Mouse (Mus musculus): ENCODE data around the gene Wfdc6a.
A peak's percentile ranks its signal among the peaks of the same experiment; 100 is the strongest.
"Not testable (repeated sequence)": the region's sequence is repeated elsewhere in the genome, so short reads cannot be mapped to it uniquely, and the experiment has no call there.

Wfdc6a gene

GRCm38 (mm10) chr2:164585025-164585725 lies at the start of gene Wfdc6a:
Wfdc6a (minus strand) TSS chr2:164585447.
- DNase-seq (ENCODE audit: low spot score in 2 of 2) = not testable (repeated sequence)

DNA sequence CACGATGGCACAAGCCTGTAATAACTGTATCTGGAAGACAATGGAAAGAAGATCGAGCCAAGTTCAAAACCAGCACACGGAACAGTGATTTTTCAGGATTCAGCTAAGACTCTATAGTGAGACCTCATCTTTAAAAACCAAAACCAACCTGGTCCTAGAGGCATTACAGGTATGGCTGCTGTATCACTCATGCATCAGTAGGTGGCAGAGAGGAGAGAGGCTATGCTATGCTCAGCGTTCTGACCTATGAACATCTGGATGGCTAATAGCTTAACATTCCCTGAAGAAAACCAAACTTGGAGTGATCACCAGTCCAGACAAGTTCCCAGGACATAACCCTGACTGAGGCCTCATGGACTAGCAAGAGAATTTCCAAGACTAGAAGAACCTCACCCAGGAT lies 36.5 kb upstream of the Wfdc6a start:
- no peak for DNase-seq (ENCODE audit: low spot score in 2 of 2)

GRCm38 (mm10) chr2:164619050-164619449 lies 33.8 kb upstream of the Wfdc6a start:
- no peak for DNase-seq (ENCODE audit: low spot score in 2 of 2)

DNA sequence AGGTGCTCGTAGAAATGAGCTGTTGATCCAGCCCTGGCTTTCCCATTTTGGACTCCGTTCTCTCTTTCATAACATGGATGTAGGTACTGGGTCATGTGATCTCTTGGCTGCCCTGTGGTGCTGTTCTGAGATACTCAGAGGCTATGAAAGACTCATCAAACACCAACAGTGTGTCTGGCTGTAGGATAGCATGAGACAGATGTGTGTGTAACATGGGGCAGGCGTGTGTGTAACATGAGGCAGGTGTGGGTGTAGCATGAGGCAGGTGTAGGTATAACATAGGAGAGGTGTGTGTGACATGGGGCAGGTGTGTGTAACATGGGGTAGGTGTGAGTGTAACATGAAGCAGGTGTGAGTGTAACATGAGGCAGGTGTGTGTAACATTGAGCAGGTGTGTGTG lies 30.1 kb upstream of the Wfdc6a start:
- DNase-seq (ENCODE audit: low spot score in 2 of 2) = no peak

- not testable (repeated sequence) for DNase-seq (ENCODE audit: low spot score in 2 of 2)
Measured at GRCm38 (mm10) chr2:164613471-164613870, 28.2 kb upstream of the Wfdc6a start, which contains the start of the genes Wfdc6b and Wfdc8. Wfdc6b (plus strand) TSS chr2:164613522. Wfdc8 (minus strand) TSS chr2:164613626.

- DNase-seq (ENCODE audit: low spot score in 2 of 2) = no peak
Measured at GRCm38 (mm10) chr2:164608781-164609180, 23.5 kb upstream of the Wfdc6a start.

- DNase-seq (ENCODE audit: low spot score in 2 of 2) = no peak
Measured at GRCm38 (mm10) chr2:164604411-164604810, 19.2 kb upstream of the Wfdc6a start.

DNA sequence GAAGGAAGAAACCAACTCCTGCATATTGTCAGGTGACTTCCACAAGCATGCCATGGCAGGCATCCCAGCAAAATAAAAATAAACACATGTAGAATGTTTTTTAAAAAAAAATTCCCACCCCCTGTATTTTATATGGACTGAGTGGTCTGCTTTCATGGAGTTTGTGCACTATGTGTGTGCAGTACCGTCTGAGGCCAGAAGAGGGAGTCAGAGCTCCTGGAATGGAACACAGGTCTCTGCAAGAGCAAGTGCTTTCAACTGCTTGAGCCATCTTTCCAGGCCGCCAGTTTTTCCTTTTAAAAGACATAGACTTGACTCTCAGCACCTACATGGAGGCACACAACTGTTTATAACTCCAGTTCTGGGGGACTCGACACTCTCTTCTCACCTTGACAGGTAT lies 18.2 kb upstream of the Wfdc6a start:
- DNase-seq (ENCODE audit: low spot score in 2 of 2) = no peak

DNA sequence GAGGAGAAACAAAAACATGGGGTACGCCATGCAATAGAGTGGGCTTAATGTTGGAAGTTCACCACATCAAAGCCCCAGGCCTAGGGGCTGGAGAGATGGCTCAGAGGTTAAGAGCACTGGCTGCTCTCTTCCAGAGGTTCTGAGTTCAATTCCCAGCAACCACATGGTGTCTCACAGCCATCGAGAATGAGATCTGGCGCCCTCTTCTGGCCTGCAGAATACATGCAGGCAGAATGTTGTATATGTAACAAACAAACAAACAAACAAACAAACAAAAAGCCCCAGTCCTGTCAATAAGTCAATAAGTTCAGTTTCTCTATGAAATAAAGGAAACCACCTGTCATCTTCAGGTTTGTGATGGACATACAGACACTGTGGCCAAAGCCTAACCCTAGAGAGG lies 14.9 kb upstream of the Wfdc6a start:
- DNase-seq (ENCODE audit: low spot score in 2 of 2) = no peak

DNA sequence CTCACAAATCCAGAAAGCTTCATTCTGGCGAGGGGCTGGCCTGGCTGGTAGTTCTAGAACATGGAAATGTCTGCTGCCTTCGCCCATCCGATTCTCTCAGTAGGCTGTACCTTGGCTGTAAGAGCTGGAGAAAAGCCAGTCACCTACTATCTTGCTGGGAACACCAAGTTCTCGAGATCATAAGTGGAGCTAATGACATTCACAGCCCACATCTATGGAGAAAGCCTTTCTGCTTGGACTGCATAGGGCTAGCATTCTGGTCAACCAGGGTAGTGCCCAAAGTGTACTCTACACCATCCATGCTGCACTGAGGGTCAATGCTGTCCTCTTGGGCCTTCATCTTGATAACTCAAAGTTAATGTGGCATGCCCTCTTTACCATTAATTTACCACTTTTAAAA lies 8.2 kb upstream of the Wfdc6a start, which contains the start of gene Eppin:
Gene Eppin (minus strand): TSS at position 101 of the 400 bp plus-strand sequence.
- DNase-seq (ENCODE audit: low spot score in 2 of 2) = no peak

- DNase-seq (ENCODE audit: low spot score in 2 of 2) = peak in 1 of 2 experiments; percentile 7
Measured at GRCm38 (mm10) chr2:164592014-164592413, 6.8 kb upstream of the Wfdc6a start.

DNA sequence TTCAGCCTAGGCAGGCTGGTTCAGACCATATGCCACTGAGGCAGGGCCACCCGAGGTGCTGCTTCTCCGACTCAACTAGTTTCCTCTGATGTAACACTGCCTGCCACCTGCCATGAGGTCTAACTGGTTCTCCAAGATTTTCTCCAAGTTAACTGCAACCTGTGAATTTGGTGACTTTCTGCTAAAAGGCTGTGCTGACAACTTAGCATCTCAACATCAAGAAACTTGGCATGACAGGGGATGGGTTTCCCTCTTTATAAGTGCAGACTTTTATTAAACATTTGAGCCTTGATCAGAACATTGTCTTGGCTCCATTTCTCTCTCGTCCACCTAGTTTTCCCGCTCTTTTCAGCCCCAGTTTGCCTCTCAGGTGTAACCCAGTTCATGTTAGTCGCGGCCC lies 11.9 kb downstream of the Wfdc6a start, which contains the start of gene Spint3:
Gene Spint3 (minus strand): TSS at position 101 of the 400 bp plus-strand sequence.
- DNase-seq (ENCODE audit: low spot score in 2 of 2) = not testable (repeated sequence)

DNA sequence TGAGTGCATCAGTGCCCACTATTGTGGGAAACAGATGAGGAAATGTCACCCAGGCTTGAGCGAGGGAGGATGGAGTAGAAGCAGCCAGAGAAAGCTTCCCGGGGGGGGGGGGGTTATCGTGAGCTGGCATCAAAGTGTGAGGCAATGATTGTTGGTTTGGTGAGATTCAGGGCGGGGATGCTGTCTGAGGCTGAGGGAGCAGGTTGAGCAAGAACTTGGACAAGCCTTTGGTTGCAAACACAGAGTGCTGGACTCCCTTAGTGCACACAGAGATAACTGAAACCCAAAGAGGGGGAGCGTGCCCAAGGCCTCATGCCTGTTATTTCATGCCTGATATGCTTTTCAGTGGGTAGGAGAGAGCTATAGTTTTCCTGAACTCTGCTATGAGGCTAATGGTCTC lies 17.8 kb downstream of the Wfdc6a start:
- no peak for DNase-seq (ENCODE audit: low spot score in 2 of 2)

GRCm38 (mm10) chr2:164566997-164567396 lies 18.2 kb downstream of the Wfdc6a start:
- no peak for DNase-seq (ENCODE audit: low spot score in 2 of 2)

GRCm38 (mm10) chr2:164564346-164564745 lies 20.9 kb downstream of the Wfdc6a start:
- no peak for DNase-seq (ENCODE audit: low spot score in 2 of 2)

- DNase-seq (ENCODE audit: low spot score in 2 of 2) = peak; percentile 21 to 22
Measured at GRCm38 (mm10) chr2:164563339-164564038, 21.8 kb downstream of the Wfdc6a start.

- DNase-seq (ENCODE audit: low spot score in 2 of 2) = no peak
Measured at GRCm38 (mm10) chr2:164562391-164563188, 22.7 kb downstream of the Wfdc6a start, which contains the start of gene Wfdc2. Wfdc2 (plus strand) TSS chr2:164562413.

DNA sequence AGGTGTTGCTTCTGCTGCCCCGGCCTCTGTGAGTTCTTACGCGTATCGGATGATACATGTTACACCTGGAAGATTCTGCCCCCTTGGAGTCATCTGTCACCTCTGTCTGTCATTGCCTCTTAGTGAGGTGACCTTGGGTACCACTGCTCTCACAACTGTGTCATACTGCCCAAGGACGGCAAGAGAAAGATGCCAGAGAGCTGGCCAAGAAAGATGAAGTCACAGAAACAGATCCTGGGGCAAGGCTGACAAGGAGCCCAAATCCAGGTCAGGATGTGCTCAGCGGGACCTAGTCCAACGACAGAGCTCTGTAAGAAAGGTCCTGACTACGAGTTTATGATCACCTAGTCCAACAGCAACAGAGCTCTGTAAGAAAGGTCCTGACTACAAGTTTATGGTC lies 25.1 kb downstream of the Wfdc6a start:
- DNase-seq (ENCODE audit: low spot score in 2 of 2) = no peak

DNA sequence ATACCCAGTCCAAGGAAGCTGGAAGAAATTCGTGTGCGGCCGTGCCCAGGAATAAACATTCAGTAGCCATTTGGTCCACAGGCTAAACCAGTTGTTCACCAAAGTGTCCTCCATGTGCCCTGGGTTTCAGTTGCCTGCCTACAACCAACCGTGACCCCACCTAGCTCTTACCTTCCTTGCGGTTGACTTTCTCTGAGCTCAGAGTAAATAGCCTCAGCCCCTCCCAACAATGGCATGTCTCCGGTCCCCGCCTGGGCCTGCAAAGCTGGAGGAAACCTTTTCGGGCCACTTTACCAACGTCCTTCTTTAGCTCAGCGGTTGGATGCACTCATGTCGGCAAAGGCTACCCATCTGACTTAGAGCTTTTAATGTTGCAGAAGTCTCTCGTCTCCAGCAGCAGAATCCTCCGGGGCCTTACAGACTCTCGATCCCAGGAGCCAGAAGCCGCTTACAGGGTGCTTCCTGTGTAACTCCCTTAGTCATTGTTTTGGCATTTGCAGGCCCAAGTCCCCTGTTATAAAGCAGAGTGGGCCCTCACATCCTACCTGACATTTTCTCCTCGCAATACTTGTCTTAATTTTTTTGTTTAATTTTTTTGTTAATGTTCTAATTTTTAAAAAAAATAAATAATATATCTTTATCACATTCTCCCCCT lies 26.1 kb downstream of the Wfdc6a start:
- no peak for DNase-seq (ENCODE audit: low spot score in 2 of 2)

DNA sequence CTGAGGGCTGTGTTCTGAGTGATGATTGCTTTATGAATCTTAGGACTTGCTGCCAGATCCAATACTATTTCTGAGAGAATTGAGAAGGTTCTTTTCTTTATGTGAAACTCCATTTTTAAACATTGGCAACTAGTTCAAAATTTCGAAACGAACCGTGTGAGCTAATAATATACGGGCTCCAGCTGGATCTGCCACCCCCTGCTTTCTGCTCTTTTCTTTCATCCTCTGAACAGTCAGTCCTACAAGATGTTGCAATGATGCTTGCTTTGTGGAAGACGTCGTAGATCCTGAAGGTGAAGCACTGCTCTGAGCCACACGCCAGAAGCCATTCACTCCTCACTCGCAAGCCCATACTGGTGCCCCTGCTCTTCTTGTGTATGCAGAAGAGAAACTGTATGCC lies 26.8 kb downstream of the Wfdc6a start:
- no peak for DNase-seq (ENCODE audit: low spot score in 2 of 2)

GRCm38 (mm10) chr2:164551502-164551901 lies 33.7 kb downstream of the Wfdc6a start:
- no peak for DNase-seq (ENCODE audit: low spot score in 2 of 2)

DNA sequence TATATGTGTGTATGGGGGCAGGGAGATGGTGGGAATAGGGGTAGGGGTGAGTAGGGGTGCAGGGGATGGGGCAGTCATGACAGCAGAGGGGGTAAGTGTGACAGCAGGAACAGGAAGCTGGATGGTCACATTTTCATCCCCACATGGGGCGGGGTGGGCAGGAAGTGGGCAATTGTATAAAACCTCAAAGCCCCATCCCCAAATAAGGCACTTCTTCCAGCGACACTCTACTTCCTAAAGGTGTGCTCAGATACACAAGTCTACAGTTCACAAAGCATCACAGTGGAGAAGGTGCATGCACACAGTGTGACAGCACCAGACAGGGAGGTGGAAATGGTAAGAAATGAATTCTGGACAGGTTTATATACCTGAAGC lies 34.4 kb downstream of the Wfdc6a start:
- DNase-seq (ENCODE audit: low spot score in 2 of 2) = no peak
